Mouse (Mus musculus) lung, embryonic 15.5 days (tissue): ENCODE data around the gene Ear1. TPM values are rescaled to one million over a fixed set of nuclear protein-coding genes. Genes with fewer than 3 reads are reported as not detected.
"Not testable (repeated sequence)": the region's sequence is repeated elsewhere in the genome, so short reads cannot be mapped to it uniquely, and the experiment has no call there.

Experiments
- ATAC-seq: fragments of 200-750 bp; cut with Nextera tagmentation; 2 replicates; pipeline ENCODE4 v1.8.0; 2017; ENCODE audit warnings: moderate number of reproducible peaks, borderline replicate concordance; ENCODE audit not compliant: low FRiP score, low TSS enrichment; ENCODE audit errors: extremely low read depth
- H3K27ac ChIP-seq: fragments of 300-500 bp; sonication (generic); 2 replicates; pipeline ENCODE4 v1.5.1; 2015; ENCODE audit warnings: moderate library complexity, mild to moderate bottlenecking, inconsistent platforms
- H3K27me3 ChIP-seq: fragments of 300-500 bp; sonication (generic); 2 replicates; pipeline ENCODE4 v1.6.1; 2015; ENCODE audit warnings: inconsistent platforms
- H3K36me3 ChIP-seq: fragments of 300-500 bp; sonication (generic); 2 replicates; pipeline ENCODE4 v1.6.1; 2015; ENCODE audit warnings: inconsistent platforms
- H3K4me1 ChIP-seq: fragments of 300-500 bp; sonication (generic); 2 replicates; pipeline ENCODE4 v1.6.1; 2015; ENCODE audit warnings: inconsistent platforms
- H3K4me2 ChIP-seq: fragments of 300-500 bp; sonication (generic); 2 replicates; pipeline ENCODE4 v1.6.1; 2015; ENCODE audit warnings: inconsistent platforms, mild to moderate bottlenecking, moderate library complexity
- H3K4me3 ChIP-seq: fragments of 300-500 bp; sonication (generic); 2 replicates; pipeline ENCODE4 v1.5.1; 2015; ENCODE audit warnings: mild to moderate bottlenecking, inconsistent platforms
- H3K9ac ChIP-seq: fragments of 300-500 bp; sonication (generic); 2 replicates; pipeline ENCODE4 v1.6.1; 2015; ENCODE audit warnings: inconsistent platforms
- H3K9me3 ChIP-seq: fragments of 300-500 bp; sonication (generic); 2 replicates; pipeline ENCODE4 v1.6.1; 2016; ENCODE audit warnings: inconsistent platforms
- WGBS: fragments of 180-500 bp; shearing (Covaris S2); methylation state at CpG from one replicate; pipeline ENCODE4 v1.1.7; 2015; 5-methylcytosine and 5-hydroxymethylcytosine counted together
- polyA plus RNA-seq: library from polyadenylated mRNA; unstranded; fragments of >200 nt; fragmentation: Nextera tagmentation; extraction: Ambion mirVana; gene quantifications from 2 replicates; pipeline ENCODE4 v1.2.1, GENCODE M21; 2015

Gene Ear1
- polyA plus RNA-seq, 1 experiment from 2014 or later, result not detected

DNA sequence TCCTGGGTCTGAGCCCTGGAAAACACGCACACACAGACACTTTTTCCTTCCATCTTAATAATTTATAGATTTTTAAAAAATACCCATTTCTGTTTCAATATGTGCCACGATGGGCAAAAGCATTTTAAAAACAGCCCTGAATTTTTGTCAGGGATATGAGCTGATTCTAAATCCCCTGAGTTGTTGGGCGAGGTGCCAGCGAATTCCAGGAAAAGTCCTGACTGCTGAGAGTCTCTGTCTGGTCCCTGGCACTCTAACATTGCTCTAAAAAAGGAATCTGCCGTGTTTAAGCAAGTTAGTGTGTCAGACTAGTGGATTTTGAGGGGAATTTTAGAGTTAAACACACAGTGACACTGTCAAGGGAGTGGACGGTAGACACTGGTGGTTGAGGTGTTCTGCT lies 15.9 kb downstream of the Ear1 start:
- not testable (repeated sequence) for H3K4me1 ChIP-seq, H3K4me2 ChIP-seq, H3K4me3 ChIP-seq, H3K9me3 ChIP-seq, H3K9ac ChIP-seq, H3K27me3 ChIP-seq, H3K36me3 ChIP-seq, H3K27ac ChIP-seq, ATAC-seq
- 35% methylated on average over 5 of the region's 6 CpGs for WGBS

DNA sequence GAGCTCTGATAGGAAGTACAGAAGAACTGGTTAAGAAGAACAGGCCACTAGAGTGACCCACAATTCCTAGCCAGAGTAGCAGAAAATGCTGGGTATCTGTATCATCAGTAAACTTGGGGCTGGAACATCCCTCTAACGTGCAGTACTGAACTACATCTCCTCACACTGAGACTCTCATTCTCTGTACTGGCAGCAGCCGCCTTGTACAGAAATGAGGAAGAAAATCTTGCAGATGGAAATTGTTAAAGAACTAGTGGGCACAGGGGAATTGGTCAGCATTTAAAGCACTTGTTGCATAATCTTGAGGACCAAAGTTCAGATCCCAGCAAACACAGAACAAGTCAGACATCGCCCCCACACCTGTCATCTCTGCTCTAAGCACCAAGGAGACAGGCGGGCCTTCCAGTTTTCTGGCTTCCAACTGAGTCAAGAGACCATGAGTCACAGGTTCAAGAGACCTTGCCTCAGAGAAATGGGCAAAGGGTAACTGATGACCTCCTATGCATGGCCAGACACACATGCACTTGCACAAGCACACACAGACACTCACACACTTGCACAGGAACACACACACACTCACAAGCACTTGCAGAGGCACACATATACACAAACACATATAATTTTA lies 31.3 kb downstream of the Ear1 start:
- H3K9ac ChIP-seq, H3K27me3 ChIP-seq, H3K9me3 ChIP-seq, ATAC-seq, H3K27ac ChIP-seq, H3K36me3 ChIP-seq, H3K4me2 ChIP-seq, H3K4me3 ChIP-seq, H3K4me1 ChIP-seq: not testable (repeated sequence)
- 63% methylated on average over 4 of the region's 4 CpGs for WGBS

DNA sequence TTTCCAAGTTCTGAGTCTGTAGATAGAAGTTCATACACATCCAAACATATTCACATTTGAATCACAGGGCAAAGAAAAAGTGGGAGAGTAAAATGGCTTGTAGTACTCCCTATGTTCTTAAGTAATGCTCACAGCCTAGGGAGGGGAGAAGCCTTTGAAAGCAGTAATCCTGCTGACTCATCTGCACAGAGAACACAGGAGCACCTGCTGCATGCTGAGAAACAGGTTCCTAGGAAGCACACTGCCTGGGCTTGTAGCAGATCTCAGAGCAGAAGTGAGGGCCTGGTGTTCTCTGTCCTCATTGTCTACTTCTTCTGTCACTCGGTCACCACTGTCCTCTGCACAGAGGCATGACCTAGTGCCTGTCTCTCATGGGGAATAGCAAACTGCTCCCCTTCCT lies 34.3 kb downstream of the Ear1 start:
- 80% methylated on average over 1 of the region's 1 CpGs for WGBS
- not testable (repeated sequence) for H3K9me3 ChIP-seq, H3K4me3 ChIP-seq, H3K4me2 ChIP-seq, H3K27me3 ChIP-seq, H3K27ac ChIP-seq, H3K9ac ChIP-seq, H3K36me3 ChIP-seq, ATAC-seq, H3K4me1 ChIP-seq

DNA sequence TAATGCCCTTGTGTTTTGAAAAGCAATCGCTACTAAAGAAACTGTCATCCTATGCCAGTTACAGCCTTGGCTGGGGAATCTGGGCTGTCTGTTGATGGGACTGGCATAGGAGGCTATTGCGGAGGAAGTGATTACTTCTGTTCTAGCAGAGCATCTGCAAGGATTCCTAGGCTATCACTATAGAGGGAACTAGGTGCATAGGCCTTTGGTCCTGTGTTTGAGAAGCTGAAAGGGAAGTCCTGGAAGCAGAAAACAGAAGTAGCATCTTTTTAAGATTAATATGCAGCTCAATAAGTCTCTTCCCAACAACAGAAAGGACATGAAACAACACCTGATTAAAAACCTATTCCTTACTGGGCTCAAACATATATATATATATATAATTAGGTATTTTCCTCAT lies 40.0 kb downstream of the Ear1 start:
- not testable (repeated sequence) for H3K4me2 ChIP-seq, H3K27me3 ChIP-seq, H3K4me3 ChIP-seq, H3K9ac ChIP-seq, H3K4me1 ChIP-seq, H3K27ac ChIP-seq, ATAC-seq, H3K9me3 ChIP-seq, H3K36me3 ChIP-seq
- 85% methylated on average over 2 of the region's 2 CpGs for WGBS

DNA sequence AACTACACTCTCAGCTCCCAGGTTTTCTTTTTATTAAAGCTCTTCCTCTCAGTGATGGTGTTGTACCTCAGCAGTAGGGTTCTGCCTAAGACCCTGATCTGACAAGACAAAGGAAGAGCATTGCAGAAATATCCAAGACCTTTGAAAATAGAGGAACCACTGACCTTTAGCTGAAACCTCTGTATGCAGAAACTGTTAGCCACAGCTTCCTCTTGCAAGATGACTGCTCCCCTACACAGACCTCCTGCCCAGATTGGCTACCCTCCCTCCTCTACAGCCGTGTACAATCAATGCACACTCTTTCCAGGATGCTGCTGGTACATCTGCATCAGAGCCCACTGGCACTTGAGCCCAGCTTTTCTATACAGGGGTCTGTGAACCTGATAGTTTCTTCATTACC lies 44.9 kb downstream of the Ear1 start:
- not testable (repeated sequence) for H3K9ac ChIP-seq, H3K4me2 ChIP-seq, H3K27me3 ChIP-seq, H3K4me3 ChIP-seq, H3K9me3 ChIP-seq, ATAC-seq, H3K4me1 ChIP-seq, H3K27ac ChIP-seq, H3K36me3 ChIP-seq
- WGBS, result 50% methylated on average over 1 of the region's 1 CpGs

DNA sequence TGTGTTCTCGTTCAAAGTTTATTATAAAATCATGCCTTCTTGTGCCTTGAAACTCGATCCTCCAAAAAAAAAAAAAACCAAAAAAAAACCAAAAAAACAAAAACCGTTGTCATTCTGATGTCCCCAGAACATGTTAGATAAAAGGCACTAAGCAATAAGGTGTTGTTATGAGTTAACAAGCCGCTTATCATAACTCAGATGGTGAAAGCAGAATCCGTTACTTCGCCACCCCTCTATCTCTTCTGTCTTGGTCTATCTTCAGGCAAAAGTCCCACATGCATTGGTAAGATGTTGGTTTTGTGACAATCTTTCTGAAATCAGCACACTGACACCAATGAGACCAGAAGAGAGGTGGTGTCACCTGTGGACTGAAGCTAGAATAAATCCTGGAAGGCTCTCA lies 51.1 kb downstream of the Ear1 start:
- H3K4me2 ChIP-seq, H3K9me3 ChIP-seq, H3K27me3 ChIP-seq, H3K9ac ChIP-seq, H3K27ac ChIP-seq, H3K4me3 ChIP-seq, ATAC-seq, H3K36me3 ChIP-seq, H3K4me1 ChIP-seq: not testable (repeated sequence)
- WGBS, result 79% methylated on average over 6 of the region's 6 CpGs

DNA sequence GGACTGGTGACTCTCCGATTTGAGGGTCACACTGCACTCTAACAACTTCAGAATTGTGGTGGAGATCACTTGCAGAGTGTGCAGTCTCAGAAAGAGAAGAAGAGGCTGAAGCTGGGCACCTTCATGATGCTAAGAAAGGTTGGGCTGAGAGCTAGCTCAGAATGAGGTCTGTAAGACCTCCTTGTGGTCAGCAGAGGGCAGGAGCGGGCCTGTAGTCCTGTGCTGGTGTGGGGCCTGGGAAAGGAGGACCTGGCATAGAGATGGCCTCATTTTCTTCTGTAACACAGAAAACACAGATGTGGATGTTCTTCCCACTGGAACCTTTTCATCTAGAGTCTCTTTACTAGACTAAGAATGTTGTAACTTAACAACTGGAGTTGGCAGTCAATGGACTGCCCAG lies 53.4 kb downstream of the Ear1 start:
- not testable (repeated sequence) for H3K36me3 ChIP-seq, ATAC-seq, H3K4me1 ChIP-seq, H3K27ac ChIP-seq, H3K9me3 ChIP-seq, H3K4me2 ChIP-seq, H3K27me3 ChIP-seq, H3K4me3 ChIP-seq, H3K9ac ChIP-seq
- 43% methylated on average over 1 of the region's 2 CpGs for WGBS

DNA sequence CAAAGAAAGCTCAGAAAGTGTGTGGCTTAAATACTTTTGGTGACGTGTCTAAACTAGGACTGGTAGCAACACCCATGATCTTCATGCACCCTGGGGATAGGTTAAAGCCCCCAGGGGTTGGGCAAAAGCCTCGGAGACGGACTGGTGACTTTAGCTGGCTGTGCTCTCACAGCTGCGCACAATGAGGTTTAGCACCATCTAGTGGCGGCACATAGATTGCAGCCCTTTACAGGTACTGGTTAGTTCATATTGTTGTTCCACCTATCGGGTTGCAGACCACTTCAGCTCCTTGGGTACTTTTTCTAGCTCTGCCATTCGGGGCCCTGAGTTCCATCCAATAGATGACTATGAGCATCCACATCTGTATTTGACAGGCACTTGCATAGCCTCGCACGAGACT lies 62.9 kb downstream of the Ear1 start:
- 74% methylated on average over 8 of the region's 9 CpGs for WGBS
- not testable (repeated sequence) for H3K4me3 ChIP-seq

DNA sequence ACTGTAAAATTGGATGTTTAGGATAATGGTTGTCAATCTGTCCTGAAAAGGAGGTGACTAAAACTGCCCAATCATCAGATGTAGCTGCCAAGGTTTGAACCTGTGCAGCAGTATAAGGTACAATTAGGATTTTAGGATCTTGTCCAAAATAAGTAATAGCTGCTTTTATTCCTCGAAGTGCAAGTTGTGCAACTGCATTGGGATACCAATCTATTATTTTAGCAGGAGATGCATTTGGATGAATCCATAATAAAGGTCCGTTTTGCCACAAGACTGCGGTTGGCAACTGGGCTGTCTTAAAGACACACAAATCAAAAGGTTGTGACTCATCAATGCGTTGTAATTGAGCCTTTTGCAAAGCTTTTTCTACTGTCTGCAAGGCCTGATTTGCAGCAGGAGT lies 67.2 kb downstream of the Ear1 start:
- H3K4me1 ChIP-seq, H3K9me3 ChIP-seq, H3K9ac ChIP-seq, ATAC-seq, H3K27ac ChIP-seq, H3K36me3 ChIP-seq, H3K27me3 ChIP-seq, H3K4me2 ChIP-seq, H3K4me3 ChIP-seq: not testable (repeated sequence)
- 75% methylated on average over 4 of the region's 4 CpGs for WGBS

More for the DNA sequence above, 62.9 kb downstream of the Ear1 start:
- H3K36me3 ChIP-seq, H3K4me2 ChIP-seq, H3K9ac ChIP-seq, H3K27me3 ChIP-seq, H3K4me1 ChIP-seq, H3K27ac ChIP-seq, H3K9me3 ChIP-seq, ATAC-seq: not testable (repeated sequence)

DNA sequence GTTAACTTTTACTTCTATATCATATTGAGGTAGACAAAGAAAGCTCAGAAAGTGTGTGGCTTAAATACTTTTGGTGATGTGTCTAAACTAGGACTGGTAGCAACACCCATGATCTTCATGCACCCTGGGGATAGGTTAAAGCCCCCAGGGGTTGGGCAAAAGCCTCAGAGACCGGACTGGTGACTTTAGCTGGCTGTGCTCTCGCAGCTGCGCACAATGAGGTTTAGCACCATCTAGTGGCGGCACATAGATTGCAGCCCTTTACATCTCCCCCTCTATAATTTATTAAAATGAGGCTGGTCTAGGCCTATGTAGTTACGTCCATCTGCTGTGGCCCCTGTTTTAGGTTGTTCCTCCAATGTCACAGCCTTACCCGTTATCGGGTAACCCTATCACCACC lies 70.9 kb downstream of the Ear1 start:
- not testable (repeated sequence) for ATAC-seq, H3K36me3 ChIP-seq, H3K27me3 ChIP-seq, H3K4me2 ChIP-seq, H3K4me1 ChIP-seq, H3K4me3 ChIP-seq, H3K9ac ChIP-seq, H3K27ac ChIP-seq, H3K9me3 ChIP-seq
- WGBS, result 7% methylated on average over 6 of the region's 7 CpGs

DNA sequence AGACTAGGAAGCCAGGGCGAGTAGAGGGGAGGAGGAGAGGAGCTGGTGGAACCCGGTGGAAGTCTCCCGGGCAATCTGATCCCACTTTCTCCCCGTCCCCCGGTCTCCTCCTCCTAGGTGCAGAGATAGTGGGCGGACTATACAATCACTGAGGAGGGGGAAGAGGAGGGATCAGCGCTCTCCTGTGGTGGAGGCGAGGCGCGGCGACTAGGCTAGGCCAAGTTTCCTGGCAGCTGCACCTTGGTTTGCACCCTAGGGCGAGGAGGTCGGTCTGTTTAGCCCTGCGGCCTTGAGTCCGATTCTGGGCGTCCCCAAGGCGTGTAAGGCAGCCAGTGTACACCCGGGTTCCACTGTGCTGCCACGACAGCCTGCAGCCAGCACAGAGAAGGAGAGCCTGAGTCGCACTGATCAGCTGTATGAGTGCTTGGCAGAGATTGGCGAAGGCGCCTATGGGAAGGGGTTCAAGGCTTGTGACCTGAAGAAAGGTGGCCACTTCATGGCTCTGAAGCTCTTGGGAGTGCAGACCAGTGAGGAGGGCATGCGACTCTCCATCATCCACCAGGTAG lies 78.3 kb downstream of the Ear1 start:
- Histone ChIP-seq H3K4me3 (peak overlapping the region; percentile 9; the same call in 1 of the 2 replicates), H3K4me2 (peak overlapping the region; percentile 31)
- not testable (repeated sequence) for H3K9me3 ChIP-seq, H3K9ac ChIP-seq, H3K4me1 ChIP-seq, H3K36me3 ChIP-seq, H3K27ac ChIP-seq, H3K27me3 ChIP-seq, ATAC-seq
- 14% methylated on average over 19 of the region's 23 CpGs for WGBS

DNA sequence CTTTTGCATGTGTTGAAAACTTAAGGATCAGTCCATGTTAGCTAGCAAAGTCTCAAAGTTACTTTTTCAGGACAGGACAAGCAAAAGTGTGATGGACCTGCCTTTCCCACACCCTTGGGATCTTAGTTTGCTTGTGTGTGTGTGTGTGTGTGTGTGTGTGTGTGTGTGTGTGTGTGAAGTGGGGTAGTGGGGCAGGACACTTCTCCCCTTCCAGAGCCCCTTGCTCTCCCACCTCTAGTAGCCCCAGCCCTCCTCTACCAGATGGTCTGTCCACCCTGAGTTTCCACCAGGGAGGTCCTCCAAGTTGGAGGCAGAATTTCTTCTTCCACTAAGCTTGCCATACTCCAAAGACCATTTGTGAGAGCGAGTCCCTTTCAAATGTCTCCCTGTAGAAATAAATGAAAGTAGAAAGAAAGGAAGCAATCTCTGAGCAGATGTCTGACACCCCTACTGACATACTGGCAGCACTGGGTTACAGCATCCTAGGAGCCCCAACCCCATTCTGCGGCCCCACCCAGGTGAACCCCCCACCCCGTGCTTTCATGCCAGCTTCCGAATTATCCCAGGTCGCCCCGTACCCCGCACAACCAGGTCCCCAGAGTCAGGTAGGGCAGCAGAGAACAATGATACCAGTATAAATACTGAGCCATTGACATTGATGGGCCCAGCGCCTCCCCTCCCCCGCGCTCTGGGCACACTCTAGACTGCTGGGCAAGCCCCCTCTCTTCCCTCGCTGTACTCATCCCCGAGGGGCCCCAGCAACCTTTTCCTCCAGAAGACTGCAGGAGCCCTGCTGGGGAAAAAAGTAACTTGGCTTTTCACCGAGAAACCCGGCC lies 79.0 kb downstream of the Ear1 start:
- no peaks in the 10 kb centered on the region for H3K27me3 ChIP-seq
- H3K36me3 ChIP-seq, result no peaks in the 10 kb centered on the region
- no peak overlapping the region for H3K9ac ChIP-seq
- peak overlapping the region; percentile 9; the same call in 1 of the 2 replicates for H3K4me3 ChIP-seq
- no peaks in the 10 kb centered on the region for H3K9me3 ChIP-seq
- peak overlapping the region; percentile 31 for H3K4me2 ChIP-seq
- WGBS, result 15% methylated on average over 14 of the region's 14 CpGs
- ATAC-seq, result no peak
- no peak overlapping the region for H3K27ac ChIP-seq
- no peaks in the 10 kb centered on the region for H3K4me1 ChIP-seq
